Mouse (Mus musculus): ENCODE measurements around the gene Evi2b. TPM values are rescaled to one million over a fixed set of nuclear protein-coding genes. Genes with fewer than 3 reads are reported as not detected.

The Evi2b gene
- polyA plus RNA-seq, 1 experiment from 2014 or later = 0.49 TPM

Other genes with a start within 250 kb of the Evi2b start
- 0.21 TPM in 1 of 2 replicates, not detected in the other for gene Gm9964, start 226.9 kb downstream of the Evi2b start, polyA plus RNA-seq (2016; fragmentation: Nextera tagmentation; extraction: Ambion mirVana)
- 4.1 and 5.1 TPM in 2 replicates for gene Nf1, start 184.1 kb downstream of the Evi2b start, polyA plus RNA-seq (2016; fragmentation: Nextera tagmentation; extraction: Ambion mirVana)
- 0.12 and 0.16 TPM in 2 replicates for gene Omg, start 19.7 kb downstream of the Evi2b start, polyA plus RNA-seq (2016; fragmentation: Nextera tagmentation; extraction: Ambion mirVana)
- gene Evi2, start 6.8 kb upstream of the Evi2b start, polyA plus RNA-seq (2016; fragmentation: Nextera tagmentation; extraction: Ambion mirVana) = 0.71 and 1.3 TPM in 2 replicates
- gene Evi2a, start 6.8 kb upstream of the Evi2b start, polyA plus RNA-seq (2016; fragmentation: Nextera tagmentation; extraction: Ambion mirVana) = 1.1 and 1.4 TPM in 2 replicates
- 1.2 and 3.5 TPM in 2 replicates for gene Rab11fip4, start 67.5 kb upstream of the Evi2b start, polyA plus RNA-seq (2016; fragmentation: Nextera tagmentation; extraction: Ambion mirVana)